Mouse (Mus musculus): ENCODE measurements at regions not wholly inside any gene's neighbourhood (a gene's known extent, or its start where the extent isn't known, plus 50 kb on each side); places are given as distances from the start of the nearest gene placed in this dataset.

DNA sequence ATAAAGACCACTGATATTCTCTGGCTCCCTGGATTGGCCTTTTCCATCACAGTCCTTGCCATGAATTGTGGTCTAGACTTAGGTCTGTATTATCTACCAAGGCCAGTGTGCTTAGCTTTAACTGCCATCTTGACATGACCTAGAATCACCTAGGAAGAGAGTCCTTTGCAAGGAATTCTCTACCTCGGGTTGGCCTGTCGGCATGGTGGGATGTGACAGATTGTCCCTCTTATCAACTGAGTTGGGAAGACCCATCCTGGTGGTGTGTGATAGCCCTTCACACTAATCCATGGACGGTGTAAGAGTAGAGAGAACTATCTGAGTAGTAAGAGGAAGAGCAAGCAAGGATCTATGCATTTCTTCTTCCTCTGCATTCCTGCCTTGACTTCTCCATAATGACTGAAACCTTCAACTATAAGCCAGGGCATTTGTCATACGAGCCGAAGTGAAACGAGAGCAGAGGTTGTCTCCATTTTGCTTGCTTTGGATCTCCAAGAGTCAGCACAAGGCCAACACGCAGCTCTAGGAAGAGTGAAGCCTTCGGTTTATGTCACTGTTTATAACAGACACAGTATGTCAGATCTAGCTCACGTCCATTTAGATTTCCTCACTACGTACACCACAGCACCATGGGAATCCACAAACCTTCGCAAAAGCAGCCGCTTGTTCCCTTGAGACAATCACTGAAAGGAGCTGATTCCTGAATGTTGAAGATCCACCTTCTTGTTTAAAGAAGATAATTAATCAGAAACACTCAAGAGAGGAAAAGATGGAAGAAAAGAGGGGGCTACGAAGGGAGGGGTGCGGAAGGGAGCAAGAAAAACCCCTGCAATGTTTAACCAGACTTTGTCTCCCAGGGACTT lies 190.9 kb upstream of the Rgma start:
- TF ChIP-seq CTCF (IDR thresholded peaks at IDR 0.05; ENCODE audit: borderline replicate concordance, extremely low read depth, insufficient read depth, insufficient read length) (no peak), POLR2A (IDR thresholded peaks at IDR 0.05; ENCODE audit: borderline replicate concordance, extremely low read depth, insufficient read depth, insufficient read length, poor library complexity, severe bottlenecking) (no peak)
- no peak for DNase-seq (ENCODE audit: low read depth)

DNA sequence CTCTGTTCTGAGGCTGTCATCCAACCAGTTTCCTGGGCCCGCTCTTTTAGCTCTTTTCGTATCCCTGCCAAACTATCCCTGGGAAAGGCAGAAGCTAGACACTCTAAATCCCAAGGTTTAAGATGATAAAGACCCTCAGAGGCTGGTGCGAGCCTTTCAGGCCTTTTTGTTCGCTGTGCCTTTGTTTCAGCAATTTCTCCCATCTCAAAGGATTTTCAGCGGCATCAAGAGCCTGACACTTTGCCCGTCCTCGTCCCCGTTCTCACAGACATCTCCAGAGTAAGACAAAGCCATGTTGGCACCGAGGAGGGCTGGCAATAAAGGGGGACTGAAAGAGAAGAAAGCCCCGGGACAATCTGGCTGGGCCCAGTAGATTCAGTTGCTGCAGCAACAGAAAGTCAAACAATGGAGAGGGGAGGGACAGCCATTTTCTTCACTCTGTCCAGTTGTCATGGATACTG lies 190.2 kb upstream of the Rgma start:
- TF ChIP-seq CTCF (IDR thresholded peaks at IDR 0.05; ENCODE audit: borderline replicate concordance, extremely low read depth, insufficient read depth, insufficient read length), result no peak
- no peak for TF ChIP-seq POLR2A (IDR thresholded peaks at IDR 0.05; ENCODE audit: borderline replicate concordance, extremely low read depth, insufficient read depth, insufficient read length, poor library complexity, severe bottlenecking)
- peak; percentile 96 for DNase-seq (ENCODE audit: low read depth)

DNA sequence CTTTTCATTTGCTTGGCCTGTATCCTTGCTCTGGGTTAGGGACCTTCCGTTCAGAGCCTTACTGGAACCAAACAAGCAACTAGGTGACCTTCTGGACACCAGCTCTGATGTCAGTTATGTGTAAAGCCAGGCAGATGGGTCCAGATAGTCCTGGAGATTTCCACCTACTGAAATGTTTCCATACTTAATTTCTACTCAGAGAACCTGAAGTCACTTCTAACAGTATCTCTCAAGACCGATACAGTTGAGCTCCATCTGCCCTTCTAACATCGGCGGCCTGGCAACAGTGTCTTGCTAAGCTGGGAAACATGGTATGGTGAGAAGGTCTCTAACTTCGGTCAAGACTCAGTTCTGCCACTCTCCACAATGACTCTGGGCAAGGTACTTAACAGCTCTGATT lies 189.7 kb upstream of the Rgma start:
- no peak for DNase-seq (ENCODE audit: low read depth)
- TF ChIP-seq POLR2A (IDR thresholded peaks at IDR 0.05; ENCODE audit: borderline replicate concordance, extremely low read depth, insufficient read depth, insufficient read length, poor library complexity, severe bottlenecking) (no peak), CTCF (IDR thresholded peaks at IDR 0.05; ENCODE audit: borderline replicate concordance, extremely low read depth, insufficient read depth, insufficient read length) (no peak)

DNA sequence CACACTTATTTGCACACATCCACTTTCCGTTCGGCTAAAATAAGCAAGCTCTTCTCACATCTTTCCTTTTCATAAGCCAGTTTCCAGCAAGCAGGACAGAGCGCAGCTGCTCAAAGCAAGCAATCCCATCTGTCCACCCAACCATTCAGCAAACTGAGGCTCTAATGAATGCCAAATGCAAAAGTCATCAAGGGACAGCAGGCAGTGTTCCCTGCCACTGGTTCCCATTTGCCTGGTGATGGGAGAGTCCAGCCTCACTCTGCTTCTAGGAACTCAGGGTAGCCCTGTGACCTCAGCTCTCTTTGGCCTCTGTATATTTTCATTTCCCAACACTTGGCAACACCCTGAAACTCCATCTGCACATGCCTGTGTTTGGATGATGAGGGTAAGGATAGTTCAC lies 188.8 kb upstream of the Rgma start:
- TF ChIP-seq CTCF (IDR thresholded peaks at IDR 0.05; ENCODE audit: borderline replicate concordance, extremely low read depth, insufficient read depth, insufficient read length) (no peak), POLR2A (IDR thresholded peaks at IDR 0.05; ENCODE audit: borderline replicate concordance, extremely low read depth, insufficient read depth, insufficient read length, poor library complexity, severe bottlenecking) (no peak)
- DNase-seq (ENCODE audit: low read depth), result peak; percentile 67

GRCm38 (mm10) chr7:73191388-73192278 lies 183.7 kb upstream of the Rgma start:
- DNase-seq (ENCODE audit: low read depth), result peak; percentile 93
- no peak for TF ChIP-seq CTCF (IDR thresholded peaks at IDR 0.05; ENCODE audit: borderline replicate concordance, extremely low read depth, insufficient read depth, insufficient read length)
- no peak for TF ChIP-seq POLR2A (IDR thresholded peaks at IDR 0.05; ENCODE audit: borderline replicate concordance, extremely low read depth, insufficient read depth, insufficient read length, poor library complexity, severe bottlenecking)

DNA sequence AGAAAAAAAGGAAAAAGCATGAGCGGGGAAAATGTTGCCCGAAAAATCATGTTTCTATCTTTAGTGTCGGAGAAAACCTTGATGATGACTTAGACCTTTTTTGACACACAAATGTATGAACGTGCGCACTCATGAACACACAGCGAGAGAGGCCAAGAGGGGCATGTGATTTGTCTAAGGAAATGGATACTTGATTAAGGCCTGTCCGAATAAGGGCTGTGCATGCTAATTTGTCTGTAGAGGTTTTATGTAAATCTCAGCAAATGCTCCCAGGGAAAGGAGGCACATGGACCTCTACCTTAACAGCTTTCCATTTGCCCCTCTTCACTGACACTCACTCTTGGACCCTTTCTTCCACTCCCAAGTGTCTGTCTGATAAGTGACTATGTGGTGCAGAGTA lies 182.5 kb upstream of the Rgma start:
- DNase-seq (ENCODE audit: low read depth), result peak; percentile 57
- TF ChIP-seq CTCF (IDR thresholded peaks at IDR 0.05; ENCODE audit: borderline replicate concordance, extremely low read depth, insufficient read depth, insufficient read length) (no peak), POLR2A (IDR thresholded peaks at IDR 0.05; ENCODE audit: borderline replicate concordance, extremely low read depth, insufficient read depth, insufficient read length, poor library complexity, severe bottlenecking) (no peak)

DNA sequence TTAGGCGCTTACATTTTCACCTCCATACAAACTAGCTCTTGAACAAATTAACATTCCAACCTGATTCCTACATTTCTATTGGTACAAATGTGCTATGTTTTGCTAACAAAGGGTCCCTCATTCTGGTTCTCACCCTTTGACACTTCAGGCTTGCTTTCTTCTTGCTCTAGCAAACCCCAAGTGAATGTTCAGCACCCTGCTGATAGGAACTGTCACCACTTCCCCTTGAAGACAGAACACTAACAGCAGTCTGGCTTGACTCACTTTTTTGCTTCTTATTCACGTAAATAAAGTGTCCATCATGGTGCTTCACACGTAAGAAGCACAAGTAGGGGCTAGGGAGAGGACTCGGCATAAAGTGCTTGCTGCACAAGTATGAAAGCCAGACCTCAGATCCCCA lies 180.0 kb upstream of the Rgma start:
- peak; percentile 68 for DNase-seq (ENCODE audit: low read depth)
- TF ChIP-seq POLR2A (IDR thresholded peaks at IDR 0.05; ENCODE audit: borderline replicate concordance, extremely low read depth, insufficient read depth, insufficient read length, poor library complexity, severe bottlenecking) (no peak), CTCF (IDR thresholded peaks at IDR 0.05; ENCODE audit: borderline replicate concordance, extremely low read depth, insufficient read depth, insufficient read length) (no peak)

- peak; percentile 95 for DNase-seq (ENCODE audit: low read depth)
- TF ChIP-seq POLR2A (IDR thresholded peaks at IDR 0.05; ENCODE audit: borderline replicate concordance, extremely low read depth, insufficient read depth, insufficient read length, poor library complexity, severe bottlenecking) (no peak), CTCF (IDR thresholded peaks at IDR 0.05; ENCODE audit: borderline replicate concordance, extremely low read depth, insufficient read depth, insufficient read length) (no peak)
These were observed 178.3 kb upstream of the Rgma start for GRCm38 (mm10) chr7:73196851-73197531.

GRCm38 (mm10) chr7:73198069-73198468 lies 177.2 kb upstream of the Rgma start:
- TF ChIP-seq CTCF (IDR thresholded peaks at IDR 0.05; ENCODE audit: borderline replicate concordance, extremely low read depth, insufficient read depth, insufficient read length) (no peak), POLR2A (IDR thresholded peaks at IDR 0.05; ENCODE audit: borderline replicate concordance, extremely low read depth, insufficient read depth, insufficient read length, poor library complexity, severe bottlenecking) (no peak)
- DNase-seq (ENCODE audit: low read depth), result peak; percentile 49

- DNase-seq (ENCODE audit: low read depth), result peak; percentile 43
- no peak for TF ChIP-seq CTCF (IDR thresholded peaks at IDR 0.05; ENCODE audit: borderline replicate concordance, extremely low read depth, insufficient read depth, insufficient read length)
- no peak for TF ChIP-seq POLR2A (IDR thresholded peaks at IDR 0.05; ENCODE audit: borderline replicate concordance, extremely low read depth, insufficient read depth, insufficient read length, poor library complexity, severe bottlenecking)
These were observed 175.3 kb upstream of the Rgma start for GRCm38 (mm10) chr7:73199967-73200366.

- DNase-seq (ENCODE audit: low read depth), result peak; percentile 86
- TF ChIP-seq POLR2A (IDR thresholded peaks at IDR 0.05; ENCODE audit: borderline replicate concordance, extremely low read depth, insufficient read depth, insufficient read length, poor library complexity, severe bottlenecking) (no peak), CTCF (IDR thresholded peaks at IDR 0.05; ENCODE audit: borderline replicate concordance, extremely low read depth, insufficient read depth, insufficient read length) (no peak)
These were observed 174.0 kb upstream of the Rgma start for GRCm38 (mm10) chr7:73201330-73201729.

Data from brain, embryonic 14.5 days (tissue).